Mouse (Mus musculus) kidney, adult 2 months (tissue): ENCODE measurements at regions not wholly inside any gene's neighbourhood (a gene's known extent, or its start where the extent isn't known, plus 50 kb on each side); places are given as distances from the start of the nearest gene placed in this dataset.

Experiments used
- CTCF ChIP-seq: fragments of 200-500 bp; conservative IDR thresholded peaks from 2 replicates; pipeline ENCODE4 v1.5.1; 2011; ENCODE audit warnings: low read depth, mild to moderate bottlenecking, control low read depth, low read length, moderate library complexity, mixed read lengths; ENCODE audit not compliant: insufficient read depth, insufficient read length
- POLR2A ChIP-seq: fragments of 200-500 bp; IDR thresholded peaks from one replicate; pipeline ENCODE4 v1.6.1; 2011; ENCODE audit warnings: low read depth, low read length, control low read depth

GRCm38 (mm10) chr2:64495725-64496124, 397.9 kb upstream of the Fign start:
- TF ChIP-seq CTCF (no peak), POLR2A (no peak)
